Mouse (Mus musculus) left cerebral cortex, adult 18-20 months (tissue): ENCODE measurements around the gene Ms4a15. TPM values are rescaled to one million over a fixed set of nuclear protein-coding genes. Genes with fewer than 3 reads are reported as not detected.

Experiments used
- DNase-seq, 2 experiments: peaks; one replicate each; pipeline ENCODE4 v3.0.0; 2021 to 2022; ENCODE audit warnings: low spot score in 2 of 2, mixed read lengths in 1 of 2
- total RNA-seq, 2 experiments: library from RNA; stranded (reverse); gene quantifications; 2 replicates each; pipeline ENCODE4 v1.2.3; 2021

Ms4a15 gene
- total RNA-seq, 2 experiments from 2014 or later, result not detected

GRCm38 (mm10) chr19:10965721-10966120, 27.3 kb downstream of the Ms4a15 start:
- no peak for DNase-seq

GRCm38 (mm10) chr19:10959978-10960346, 33.1 kb downstream of the Ms4a15 start:
- DNase-seq, result no peak

GRCm38 (mm10) chr19:10959085-10959977, 33.7 kb downstream of the Ms4a15 start:
- peak; percentile 22 to 67 for DNase-seq

GRCm38 (mm10) chr19:10952021-10952939, 40.8 kb downstream of the Ms4a15 start:
- DNase-seq, result peak; percentile 24 to 42

GRCm38 (mm10) chr19:10949558-10949957, 43.5 kb downstream of the Ms4a15 start:
- DNase-seq, result no peak

- DNase-seq, result peak; percentile 96 to 99
These were observed 43.9 kb downstream of the Ms4a15 start, which contains the start of gene Ccdc86 for GRCm38 (mm10) chr19:10949112-10949511. Gene Ccdc86, minus strand, starts transcription at chr19:10949266.

- peak in 1 of 2 experiments; percentile 8 for DNase-seq
These were observed 44.6 kb downstream of the Ms4a15 start for GRCm38 (mm10) chr19:10948416-10948815.

- DNase-seq, result no peak
These were observed 45.8 kb downstream of the Ms4a15 start for GRCm38 (mm10) chr19:10947219-10947618.

GRCm38 (mm10) chr19:10946506-10946905, 46.5 kb downstream of the Ms4a15 start:
- DNase-seq, result no peak

GRCm38 (mm10) chr19:10943955-10944354, 49.1 kb downstream of the Ms4a15 start:
- no peak for DNase-seq

GRCm38 (mm10) chr19:10940801-10941457, 52.1 kb downstream of the Ms4a15 start:
- DNase-seq, result peak in 1 of 2 experiments; percentile 11

GRCm38 (mm10) chr19:10940097-10940800, 52.8 kb downstream of the Ms4a15 start:
- DNase-seq, result peak; percentile 71 to 72

GRCm38 (mm10) chr19:10938771-10939170, 54.3 kb downstream of the Ms4a15 start:
- DNase-seq, result no peak

- no peak for DNase-seq
These were observed 55.9 kb downstream of the Ms4a15 start, which contains the start of gene Ptgdr2 for GRCm38 (mm10) chr19:10937110-10937563. Gene Ptgdr2, plus strand, starts transcription at chr19:10937160.

GRCm38 (mm10) chr19:10936077-10936476, 57.0 kb downstream of the Ms4a15 start:
- DNase-seq, result no peak

- no peak for DNase-seq
These were observed 58.0 kb downstream of the Ms4a15 start for GRCm38 (mm10) chr19:10935029-10935428.

- no peak for DNase-seq
These were observed 62.4 kb downstream of the Ms4a15 start for GRCm38 (mm10) chr19:10930641-10931040.
